Mouse (Mus musculus) liver, adult 2 months (tissue): ENCODE results near the gene Clec2g. TPM values are rescaled to one million over a fixed set of nuclear protein-coding genes. Genes with fewer than 3 reads are reported as not detected.
"Not testable (repeated sequence)": the region's sequence is repeated elsewhere in the genome, so short reads cannot be mapped to it uniquely, and the experiment has no call there.

ENCODE experiments used
- DNase-seq: peaks from one replicate; pipeline ENCODE4 v3.0.0-alpha.2; 2011; ENCODE audit warnings: low read depth, low spot score; ENCODE audit errors: extremely low read depth
- H3K27ac ChIP-seq: fragments of 200-500 bp; replicated peaks from 2 replicates; pipeline ENCODE4 v1.5.1; 2012; ENCODE audit warnings: low read depth, mild to moderate bottlenecking, control low read depth, inconsistent platforms, low read length; ENCODE audit not compliant: insufficient read depth
- H3K27me3 ChIP-seq: fragments of 200-500 bp; 2 replicates; pipeline ENCODE4 v1.6.1; 2012; ENCODE audit warnings: mild to moderate bottlenecking, moderate library complexity, low read length, inconsistent platforms; ENCODE audit not compliant: control insufficient read depth, insufficient read depth
- H3K36me3 ChIP-seq: fragments of 200-500 bp; 2 replicates; pipeline ENCODE4 v1.6.1; 2012; ENCODE audit warnings: low read length, inconsistent platforms; ENCODE audit not compliant: control insufficient read depth, insufficient read depth
- H3K4me1 ChIP-seq: fragments of 200-500 bp; 2 replicates; pipeline ENCODE4 v1.6.1; 2011; ENCODE audit warnings: low read length; ENCODE audit not compliant: control insufficient read depth, insufficient read depth
- H3K4me3 ChIP-seq: fragments of 200-500 bp; 2 replicates; pipeline ENCODE4 v1.5.1; 2011; ENCODE audit warnings: low read depth, mild to moderate bottlenecking, control low read depth, low read length, moderate library complexity; ENCODE audit not compliant: insufficient read depth
- H3K79me2 ChIP-seq: fragments of 200-500 bp; 2 replicates; pipeline ENCODE4 v1.6.1; 2012; ENCODE audit warnings: inconsistent platforms, mild to moderate bottlenecking, low read length, moderate library complexity; ENCODE audit not compliant: control insufficient read depth, insufficient read depth
- H3K9ac ChIP-seq: fragments of 200-500 bp; 2 replicates; pipeline ENCODE4 v1.6.1; 2012; ENCODE audit warnings: low read depth, mild to moderate bottlenecking, control low read depth, inconsistent platforms, low read length
- CTCF ChIP-seq: fragments of 200-500 bp; IDR thresholded peaks from 2 replicates; pipeline ENCODE4 v1.5.1; 2011; ENCODE audit warnings: low read depth, low read length, control low read depth
- POLR2A ChIP-seq: fragments of 200-500 bp; IDR thresholded peaks from 2 replicates; pipeline ENCODE4 v1.6.1; 2011; ENCODE audit warnings: low read length, control low read depth; ENCODE audit not compliant: insufficient read depth; ENCODE audit errors: extremely low read depth
- WGBS: fragments of 180-500 bp; shearing (Covaris S2); methylation state at CpG from one replicate; pipeline ENCODE4 v1.1.7; 2018; 5-methylcytosine and 5-hydroxymethylcytosine counted together
- polyA plus RNA-seq: library from polyadenylated mRNA; depleted of rRNA; stranded (reverse); fragments of >200 nt; gene quantifications from 2 replicates; pipeline ENCODE4 v1.2.3, GENCODE M21; 2012
- total RNA-seq: library from RNA; depleted of rRNA; stranded (reverse); fragments of >200 nt; gene quantifications from 2 replicates; pipeline ENCODE4 v1.2.3, GENCODE M21; 2014

Clec2g gene
- total and polyA plus RNA-seq, 2 experiments = not detected

- Histone ChIP-seq H3K4me3 (no peak overlapping the region), H3K27ac (no peak overlapping the region), H3K9ac (no peak overlapping the region), H3K79me2 (no peaks in the 10 kb centered on the region), H3K27me3 (no peaks in the 10 kb centered on the region), H3K4me1 (no peaks in the 10 kb centered on the region; the same call in 1 of the 2 replicates), H3K36me3 (no peaks in the 10 kb centered on the region)
- DNase-seq = peak; percentile 7
- WGBS = 54% methylated on average over 3 of the region's 3 CpGs
- TF ChIP-seq POLR2A = no peak
- no peak for TF ChIP-seq CTCF
Measured at GRCm38 (mm10) chr6:128996054-128996767, 62.0 kb downstream of the Clec2g start.

GRCm38 (mm10) chr6:128996768-128997442, 62.7 kb downstream of the Clec2g start:
- Histone ChIP-seq H3K36me3 (no peaks in the 10 kb centered on the region), H3K9ac (no peak overlapping the region), H3K27me3 (no peaks in the 10 kb centered on the region), H3K4me3 (no peak overlapping the region), H3K79me2 (no peaks in the 10 kb centered on the region), H3K27ac (no peak overlapping the region), H3K4me1 (no peaks in the 10 kb centered on the region; the same call in 1 of the 2 replicates)
- TF ChIP-seq CTCF = no peak
- TF ChIP-seq POLR2A = no peak
- WGBS = 62% methylated on average over 13 of the region's 13 CpGs
- no peak for DNase-seq

- H3K79me2 ChIP-seq = no peaks in the 10 kb centered on the region
- H3K36me3 ChIP-seq = no peaks in the 10 kb centered on the region
- WGBS = 81% methylated on average over 2 of the region's 2 CpGs
- no peak for TF ChIP-seq CTCF
- H3K4me3 ChIP-seq = no peak overlapping the region
- H3K4me1 ChIP-seq = no peaks in the 10 kb centered on the region
- no peak for DNase-seq
- no peaks in the 10 kb centered on the region for H3K27me3 ChIP-seq
- H3K9ac ChIP-seq = no peak overlapping the region
- H3K27ac ChIP-seq = no peak overlapping the region
Measured at GRCm38 (mm10) chr6:129001392-129001791, 67.2 kb downstream of the Clec2g start.

- Histone ChIP-seq H3K9ac (no peak overlapping the region), H3K27ac (no peak overlapping the region), H3K4me3 (no peak overlapping the region), H3K27me3 (no peaks in the 10 kb centered on the region), H3K4me1 (no peaks in the 10 kb centered on the region), H3K36me3 (no peaks in the 10 kb centered on the region), H3K79me2 (no peaks in the 10 kb centered on the region)
- TF ChIP-seq POLR2A (no peak), CTCF (no peak)
- WGBS = 88% methylated on average over 8 of the region's 8 CpGs
- DNase-seq = no peak
Measured at GRCm38 (mm10) chr6:129008552-129008951, 74.4 kb downstream of the Clec2g start.

GRCm38 (mm10) chr6:129009846-129010504, 75.8 kb downstream of the Clec2g start:
- H3K27ac ChIP-seq, DNase-seq, H3K9ac ChIP-seq, H3K79me2 ChIP-seq, H3K4me3 ChIP-seq, H3K36me3 ChIP-seq, H3K4me1 ChIP-seq, H3K27me3 ChIP-seq: not testable (repeated sequence)
- 60% methylated on average over 7 of the region's 7 CpGs for WGBS

- Histone ChIP-seq H3K9ac (no peak overlapping the region), H3K27me3 (no peaks in the 10 kb centered on the region), H3K4me3 (no peak overlapping the region), H3K27ac (no peak overlapping the region), H3K36me3 (no peaks in the 10 kb centered on the region), H3K4me1 (no peaks in the 10 kb centered on the region), H3K79me2 (no peaks in the 10 kb centered on the region)
- DNase-seq = no peak
- WGBS = 87% methylated on average over 3 of the region's 3 CpGs
- TF ChIP-seq CTCF (no peak), POLR2A (no peak)
Measured at GRCm38 (mm10) chr6:129010505-129010873, 76.3 kb downstream of the Clec2g start.

GRCm38 (mm10) chr6:129012012-129012411, 77.8 kb downstream of the Clec2g start:
- 95% methylated on average over 18 of the region's 23 CpGs for WGBS
- not testable (repeated sequence) for H3K79me2 ChIP-seq, H3K4me1 ChIP-seq

More at GRCm38 (mm10) chr6:129012012-129012411, 77.8 kb downstream of the Clec2g start:
- H3K9ac ChIP-seq, H3K27me3 ChIP-seq, H3K4me3 ChIP-seq, H3K36me3 ChIP-seq, DNase-seq, H3K27ac ChIP-seq: not testable (repeated sequence)
